Mouse (Mus musculus) megakaryocyte, embryonic 14.5 days (primary cell): ENCODE measurements around the gene Specc1.

Source experiments
- FLI1 ChIP-seq: IDR thresholded peaks from 2 replicates; pipeline ENCODE4 v1.6.1; 2012; ENCODE audit warnings: low read length, inconsistent platforms, mixed read lengths
- GATA1 ChIP-seq: IDR thresholded peaks from 3 replicates; pipeline ENCODE4 v1.6.1; 2012; ENCODE audit warnings: mixed read lengths, low read length, inconsistent platforms, borderline replicate concordance

DNA sequence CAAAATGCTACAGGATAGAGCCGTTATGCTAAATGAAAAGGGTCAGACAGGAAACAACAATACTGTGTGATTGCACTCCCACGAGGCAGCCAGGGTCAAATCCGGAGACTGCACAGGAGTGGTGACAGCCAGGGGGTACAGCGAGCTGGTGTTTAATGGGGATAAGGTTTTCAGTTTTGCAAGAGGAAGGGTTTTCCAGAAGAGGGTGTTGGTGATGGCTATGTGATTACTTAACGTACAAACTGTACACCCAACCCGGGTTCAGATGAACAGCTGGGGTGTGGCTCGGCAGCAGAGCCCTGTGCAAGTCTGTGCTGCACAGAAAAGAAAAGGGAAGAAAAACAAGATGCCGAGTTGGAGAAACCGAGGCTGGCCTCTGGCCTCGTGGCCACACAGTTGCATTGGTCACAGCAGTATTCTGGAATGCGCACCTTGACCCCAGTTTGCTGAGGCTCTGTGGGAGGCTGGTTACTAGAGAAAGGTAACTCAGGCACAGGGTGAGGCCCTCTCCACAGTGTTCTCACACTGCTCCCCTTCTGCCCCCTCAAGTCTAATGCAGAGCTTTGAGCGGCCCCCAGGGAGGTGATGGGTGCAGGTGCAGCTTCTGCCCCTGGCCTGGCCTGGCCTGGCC is 284.2 kb downstream of the Specc1 start:
- no peak for TF ChIP-seq GATA1
- no peak for TF ChIP-seq FLI1
